Mouse (Mus musculus) gastrocnemius, postnatal 14 days (tissue): ENCODE results near the gene Kyat1. TPM values are rescaled to one million over a fixed set of nuclear protein-coding genes. Genes with fewer than 3 reads are reported as not detected.
"Not testable (repeated sequence)": the region's sequence is repeated elsewhere in the genome, so short reads cannot be mapped to it uniquely, and the experiment has no call there.

ENCODE experiments used
- DNase-seq: peaks from one replicate; pipeline ENCODE4 v3.0.0; 2021; ENCODE audit warnings: mixed read lengths
- intact Hi-C: fragments of 180-260 bp; cut with DNase I; formaldehyde crosslinking; loops from one replicate; pipeline ENCODE4 v1.15.1; 2025; ENCODE audit warnings: low total_unique reads
- total RNA-seq, 2 experiments: library from RNA; stranded (reverse); gene quantifications; 2 replicates each; pipeline ENCODE4 v1.2.3; 2021

The Kyat1 gene
- total RNA-seq, 2 experiments from 2014 or later: 20.4 to 23.4 TPM

DNA sequence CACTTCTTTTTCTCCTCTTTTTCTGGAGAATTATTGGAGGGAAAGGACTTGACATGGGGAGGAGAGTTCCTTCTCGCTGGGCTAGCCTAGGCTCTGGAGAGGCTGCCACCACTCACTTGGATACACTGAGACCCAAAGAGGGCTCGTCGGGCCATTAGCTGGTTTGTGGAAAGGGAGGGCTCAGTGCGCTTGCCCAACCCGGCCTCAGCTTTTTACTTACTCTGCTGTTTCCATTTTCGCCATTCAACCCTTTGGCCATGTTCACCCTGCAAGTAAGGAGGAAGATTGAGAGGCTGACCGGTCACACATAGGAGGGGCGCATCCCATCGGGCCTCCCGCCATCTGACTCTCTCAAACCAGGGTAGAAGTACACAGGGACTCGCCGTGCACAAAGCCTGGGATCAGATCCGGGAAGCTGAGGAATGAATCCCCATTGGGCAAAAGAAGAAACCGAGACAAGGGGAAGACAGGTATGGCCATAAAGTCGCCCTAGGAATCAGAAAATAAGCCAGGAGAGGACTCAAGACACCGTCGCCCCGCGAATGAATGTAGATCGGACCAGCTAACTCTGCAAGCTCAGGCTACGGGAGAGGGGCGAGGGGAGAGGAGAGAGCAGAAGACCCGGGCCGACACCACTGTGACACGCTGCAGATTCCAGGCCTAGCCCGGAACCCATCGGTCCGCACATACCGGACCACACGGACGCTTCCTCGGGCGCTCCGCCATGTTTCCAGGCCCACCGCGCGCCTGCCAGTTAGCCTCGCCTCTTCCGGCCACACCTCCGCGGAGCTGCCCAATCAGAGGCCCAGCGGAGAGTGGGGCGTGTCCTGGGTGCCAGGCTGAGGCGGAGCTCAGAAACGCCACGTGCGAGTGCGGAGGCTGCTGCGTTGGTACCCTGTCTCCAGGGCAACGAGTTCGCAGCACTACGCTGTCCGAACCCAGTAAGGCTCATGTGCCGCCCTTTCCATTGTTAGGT lies 27.7 kb downstream of the Kyat1 start, which contains the start of gene Spout1:
TSS of gene Spout1 (minus strand) at position 760 of the 976 bp plus-strand sequence.
- intact Hi-C loops: no loop called here
- DNase-seq: peak; percentile 97

DNA sequence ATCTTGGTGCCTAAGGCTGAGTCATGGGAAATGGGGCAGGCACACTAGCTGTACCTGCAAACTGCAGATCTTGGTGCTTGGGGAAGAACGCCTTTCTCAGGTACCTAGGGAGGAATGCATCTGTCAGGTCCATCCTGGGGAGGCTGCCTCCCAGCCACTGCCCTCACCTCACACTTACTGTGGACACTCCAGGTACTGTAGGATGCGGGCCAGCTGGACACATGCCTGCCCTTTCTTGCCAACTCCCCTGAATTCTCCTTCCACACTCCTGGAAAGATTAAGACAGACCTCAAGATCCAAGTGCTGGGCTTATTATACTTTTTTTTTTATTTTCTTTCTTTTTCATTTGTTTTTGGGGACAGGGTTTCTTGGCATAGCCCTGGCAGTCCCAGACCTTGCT lies 29.1 kb downstream of the Kyat1 start:
- intact Hi-C loops: no loop called here
- no peak for DNase-seq

DNA sequence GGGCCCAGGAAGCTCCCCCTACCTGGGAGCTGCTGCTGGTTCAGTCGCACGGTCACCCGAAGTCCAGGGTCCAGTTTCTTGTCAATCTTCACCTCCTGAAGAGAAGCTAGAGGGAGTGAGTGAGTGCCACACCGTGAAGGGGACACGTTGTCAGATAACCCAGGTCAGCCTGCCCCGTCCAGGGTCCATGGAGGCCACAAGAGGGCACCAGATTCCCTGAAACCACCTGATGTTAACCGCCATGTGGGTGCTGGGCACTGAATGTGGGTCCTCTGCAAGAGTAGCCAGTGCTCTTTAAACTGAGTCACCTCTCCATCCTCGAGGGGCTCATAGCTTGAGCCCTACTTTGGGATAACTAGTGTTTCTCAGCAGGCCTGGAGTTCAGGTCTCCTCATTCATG lies 29.8 kb downstream of the Kyat1 start:
- DNase-seq: no peak
- intact Hi-C loops: no loop called here

DNA sequence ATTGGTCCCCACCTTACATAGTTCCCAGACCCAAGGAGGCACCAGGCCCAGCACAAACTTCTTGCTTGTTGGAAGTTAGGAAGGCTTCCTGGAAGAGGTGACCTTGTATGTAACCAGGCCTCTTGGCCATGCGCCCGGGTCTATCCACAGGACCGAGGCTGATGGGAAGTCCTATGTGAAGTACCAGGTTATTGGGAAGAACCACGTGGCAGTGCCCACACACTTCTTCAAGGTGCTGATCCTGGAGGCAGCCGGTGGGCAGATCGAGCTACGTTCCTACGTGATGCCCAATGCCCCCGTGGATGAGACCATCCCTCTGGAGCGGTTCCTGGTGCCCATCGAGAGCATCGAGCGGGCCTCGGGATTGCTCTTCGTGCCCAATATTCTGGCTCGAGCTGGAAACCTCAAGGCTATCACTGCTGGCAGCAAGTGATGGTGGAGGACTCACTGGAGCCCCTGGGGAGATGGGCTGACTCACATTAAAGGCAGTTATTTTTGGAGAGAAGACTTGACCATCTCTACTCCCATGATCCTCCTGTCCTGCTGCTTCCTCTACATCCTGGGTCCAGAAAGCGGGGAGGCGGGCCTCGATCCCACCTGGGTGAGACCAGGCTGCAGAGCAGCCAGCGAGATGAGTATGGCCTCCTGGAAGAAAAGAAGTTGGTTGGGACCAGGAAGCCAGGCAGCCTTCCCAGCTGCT lies 32.0 kb downstream of the Kyat1 start:
- no peak for DNase-seq
- intact Hi-C loops: no loop called here

DNA sequence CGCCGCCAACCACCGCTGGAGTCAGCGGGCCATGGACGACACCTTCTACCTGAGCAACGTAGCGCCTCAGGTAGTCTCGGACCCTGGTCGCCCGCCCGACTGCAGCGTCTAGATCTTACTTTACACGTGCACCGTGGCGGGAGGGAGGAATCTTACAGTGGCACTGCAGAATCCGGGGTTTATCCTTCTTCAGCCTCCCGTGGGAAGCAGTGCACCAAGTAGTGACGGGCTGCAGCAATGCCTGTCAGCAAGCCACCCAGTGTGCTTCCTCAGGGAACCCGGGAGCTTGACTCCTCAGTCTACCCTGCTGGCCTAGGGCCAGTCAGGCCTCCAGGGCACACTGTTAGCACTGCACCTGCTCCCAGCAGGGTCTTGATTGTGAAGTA lies 33.7 kb downstream of the Kyat1 start:
- intact Hi-C loops: no loop called here
- no peak for DNase-seq

DNA sequence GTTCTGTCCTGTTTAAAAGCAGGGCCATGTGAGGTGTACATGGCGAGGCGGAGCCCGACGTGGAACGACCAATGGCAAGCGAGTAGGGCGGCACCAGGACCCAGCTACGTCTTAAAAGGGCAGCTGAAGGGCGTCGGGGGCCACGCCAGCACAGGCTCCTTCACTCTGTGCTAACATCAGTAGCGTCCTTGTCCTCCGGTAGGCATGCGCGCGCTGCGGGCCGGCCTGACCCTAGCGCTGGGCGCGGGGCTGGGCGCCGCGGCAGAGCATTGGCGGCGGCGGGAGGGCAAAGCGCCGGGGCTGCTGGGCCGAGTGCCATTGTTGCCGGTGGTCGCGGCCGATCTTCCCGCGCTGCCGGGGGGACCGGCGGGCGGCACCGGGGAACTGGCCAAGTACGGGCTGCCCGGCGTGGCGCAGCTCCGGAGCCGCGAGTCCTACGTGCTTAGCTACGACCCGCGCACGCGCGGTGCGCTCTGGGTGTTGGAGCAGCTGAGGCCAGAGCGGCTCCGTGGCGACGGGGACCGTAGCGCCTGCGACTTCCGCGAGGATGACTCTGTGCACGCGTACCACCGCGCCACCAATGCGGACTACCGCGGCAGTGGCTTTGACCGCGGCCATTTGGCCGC lies 34.2 kb downstream of the Kyat1 start, which contains the start of gene Endog:
TSS of gene Endog (plus strand) at position 123 of the 626 bp plus-strand sequence.
- DNase-seq: peak; percentile 86
- intact Hi-C loops: no loop called here

DNA sequence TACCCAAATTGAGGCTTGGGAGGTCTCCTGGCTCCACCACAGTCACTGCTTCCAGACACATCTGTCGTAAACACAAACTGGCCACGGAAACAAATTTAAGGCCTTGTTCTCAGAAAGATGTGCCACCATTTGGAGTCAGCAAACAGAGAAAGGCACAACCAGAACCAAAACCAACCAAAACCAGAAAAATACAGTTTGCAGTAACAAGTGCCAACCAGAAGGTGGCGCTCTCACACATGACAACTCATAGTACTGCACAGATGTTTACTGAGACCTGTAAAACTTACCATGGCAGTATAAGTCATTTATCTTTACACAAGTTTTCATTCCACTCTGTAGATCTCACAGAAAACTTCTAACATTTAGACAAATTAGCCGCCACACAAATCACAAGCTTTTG lies 39.0 kb downstream of the Kyat1 start:
- DNase-seq: no peak
- intact Hi-C loops: no loop called here

DNA sequence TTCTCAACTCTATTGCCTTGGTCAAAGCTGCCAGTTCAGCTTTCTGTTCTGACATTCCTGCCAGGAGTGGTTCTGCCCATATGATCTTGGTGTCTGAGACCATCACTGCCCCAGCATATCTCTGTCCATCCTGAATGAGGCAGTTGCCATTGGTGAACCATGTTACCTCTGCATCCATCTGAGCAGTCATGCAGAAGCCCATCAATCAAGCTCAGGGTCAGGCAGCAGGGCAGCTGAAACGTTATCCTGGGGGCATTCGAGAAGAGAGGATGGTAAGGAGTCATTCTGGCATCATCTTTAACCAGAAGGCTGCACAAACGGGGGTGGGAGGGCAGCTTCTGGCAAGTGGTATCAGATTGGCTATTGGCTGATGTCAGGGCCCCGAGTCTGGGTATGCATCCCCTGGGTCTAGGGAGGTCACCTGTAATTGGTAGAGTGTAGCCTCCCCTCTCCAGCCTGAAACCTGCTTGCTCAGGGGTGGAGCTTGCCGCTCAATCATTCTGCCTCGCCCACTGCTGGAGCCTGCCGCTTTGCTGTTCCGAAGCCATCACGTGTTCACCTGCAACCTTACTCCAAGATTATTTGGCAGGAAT lies 41.2 kb downstream of the Kyat1 start:
- intact Hi-C loops: loop anchor here (5.0 kb wide), 1 partner anchor 57 kb away; no protein-coding TSS in a partner anchor
- DNase-seq: no peak

DNA sequence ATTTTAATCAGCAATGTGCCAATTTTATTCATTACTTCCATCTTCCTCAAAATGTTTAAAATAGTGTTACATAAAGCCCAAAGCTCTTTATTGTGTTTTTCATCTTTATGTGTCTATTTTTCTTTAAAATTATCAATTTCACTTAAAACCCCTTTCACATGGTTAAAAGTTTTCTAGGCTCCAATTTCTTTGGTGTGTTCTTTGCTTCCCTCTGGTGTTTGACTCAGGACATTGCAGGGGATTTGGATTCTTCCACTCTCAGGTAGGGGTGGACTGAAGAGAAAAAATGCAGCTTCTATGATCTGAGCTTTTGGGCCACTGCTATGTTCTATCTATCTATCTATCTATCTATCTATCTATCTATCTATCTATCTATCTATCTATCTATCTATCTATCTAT lies 43.8 kb downstream of the Kyat1 start:
- intact Hi-C loops: loop anchor here (5.0 kb wide), 1 partner anchor 55 kb away; no protein-coding TSS in a partner anchor
- DNase-seq: no peak

DNA sequence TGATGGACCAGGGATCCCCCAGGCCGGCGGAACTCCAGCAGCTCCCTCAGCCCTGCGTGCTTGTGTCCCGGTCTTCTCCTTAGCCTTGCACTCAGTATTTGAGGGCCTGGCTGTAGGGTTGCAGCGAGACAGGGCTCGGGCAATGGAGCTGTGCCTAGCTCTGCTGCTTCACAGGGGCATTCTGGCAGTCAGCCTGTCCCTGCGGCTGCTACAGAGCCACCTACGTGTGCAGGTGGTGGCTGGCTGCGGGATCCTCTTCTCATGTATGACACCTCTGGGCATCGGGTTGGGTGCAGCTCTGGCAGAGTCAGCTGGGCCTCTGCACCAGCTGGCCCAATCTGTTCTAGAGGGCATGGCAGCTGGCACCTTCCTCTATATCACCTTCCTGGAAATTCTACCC lies 45.8 kb downstream of the Kyat1 start:
- intact Hi-C loops: loop anchor here (5.0 kb wide), 1 partner anchor 53 kb away; no protein-coding TSS in a partner anchor
- not testable (repeated sequence) for DNase-seq

DNA sequence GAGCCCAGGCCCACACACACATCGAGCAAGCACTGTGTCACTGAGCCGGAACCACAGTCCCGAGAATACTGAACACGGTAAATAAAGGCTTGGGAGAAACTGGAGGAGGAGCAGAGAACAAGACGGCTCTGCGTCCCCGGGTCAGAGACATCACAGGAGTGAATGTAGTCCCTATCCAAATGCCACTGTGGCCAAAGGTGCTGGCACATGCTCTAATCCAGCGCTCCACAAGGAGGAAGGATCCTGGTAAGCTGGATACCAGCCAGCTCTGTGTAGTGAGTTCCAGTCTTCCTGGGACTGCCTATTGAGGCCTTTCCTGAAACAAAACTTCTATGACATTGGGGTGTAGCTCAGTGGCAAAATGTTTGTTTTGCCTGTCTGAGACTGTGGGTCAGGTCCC lies 53.0 kb downstream of the Kyat1 start:
- intact Hi-C loops: no loop called here
- no peak for DNase-seq

DNA sequence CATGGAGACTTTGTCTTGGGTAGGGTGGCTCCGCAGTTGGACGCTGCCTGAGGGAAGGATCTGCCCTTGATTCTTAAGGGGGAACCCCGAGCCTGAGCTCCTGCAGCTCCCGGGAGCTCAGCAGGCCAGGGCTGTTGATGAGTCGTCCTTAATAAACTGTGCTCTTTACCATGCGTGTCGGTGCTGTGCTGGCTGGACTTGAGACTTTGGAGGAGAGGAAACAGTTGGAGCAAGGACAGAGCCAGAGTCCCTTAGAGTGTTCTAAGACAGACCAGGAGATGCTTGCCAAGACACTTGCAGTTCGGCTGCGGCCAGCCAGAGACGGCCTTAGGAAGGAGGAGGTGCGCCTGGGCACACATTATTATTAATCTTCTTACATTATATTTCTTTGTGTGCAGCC lies 53.8 kb downstream of the Kyat1 start:
- DNase-seq: no peak
- intact Hi-C loops: no loop called here

DNA sequence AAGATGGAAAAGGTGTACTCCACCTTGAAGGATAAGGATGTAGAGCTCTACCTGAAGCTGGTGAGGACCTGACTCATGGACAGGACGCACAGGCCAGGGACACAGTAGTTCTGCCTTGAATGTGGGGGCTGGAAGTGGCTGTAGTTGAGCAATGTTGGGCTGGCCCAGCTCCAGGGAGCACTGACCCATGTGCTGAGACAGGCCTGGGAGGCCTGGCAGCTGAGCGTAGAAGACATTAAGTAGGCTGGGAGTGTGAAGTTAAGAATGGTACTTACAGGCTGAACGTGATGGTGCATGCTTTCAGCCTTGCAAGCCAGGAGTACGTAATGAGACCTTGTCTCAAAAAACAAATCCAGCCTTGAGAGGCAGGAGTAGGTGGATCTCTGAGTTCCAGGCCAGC lies 58.2 kb downstream of the Kyat1 start:
- DNase-seq: peak; percentile 25
- intact Hi-C loops: no loop called here

DNA sequence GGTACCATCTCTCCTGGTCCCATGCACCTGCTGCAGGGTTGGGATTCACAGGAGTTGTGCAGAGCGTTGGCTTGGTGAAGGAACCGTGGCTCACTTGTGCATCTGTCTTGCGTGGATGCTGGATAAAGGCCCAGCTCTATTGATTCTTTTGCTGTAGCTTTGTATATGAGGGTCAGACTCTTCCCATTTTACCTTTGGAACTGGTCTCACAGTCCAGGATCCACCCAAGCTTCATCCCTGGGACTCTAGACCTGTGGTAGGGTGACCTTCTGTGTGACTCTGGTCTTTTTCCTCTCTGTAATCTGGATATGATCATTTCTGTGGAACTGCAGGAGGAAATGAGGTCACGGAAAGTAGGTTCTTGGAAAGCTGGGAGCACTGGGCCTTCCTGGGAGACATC lies 61.2 kb downstream of the Kyat1 start:
- DNase-seq: no peak
- intact Hi-C loops: no loop called here

DNA sequence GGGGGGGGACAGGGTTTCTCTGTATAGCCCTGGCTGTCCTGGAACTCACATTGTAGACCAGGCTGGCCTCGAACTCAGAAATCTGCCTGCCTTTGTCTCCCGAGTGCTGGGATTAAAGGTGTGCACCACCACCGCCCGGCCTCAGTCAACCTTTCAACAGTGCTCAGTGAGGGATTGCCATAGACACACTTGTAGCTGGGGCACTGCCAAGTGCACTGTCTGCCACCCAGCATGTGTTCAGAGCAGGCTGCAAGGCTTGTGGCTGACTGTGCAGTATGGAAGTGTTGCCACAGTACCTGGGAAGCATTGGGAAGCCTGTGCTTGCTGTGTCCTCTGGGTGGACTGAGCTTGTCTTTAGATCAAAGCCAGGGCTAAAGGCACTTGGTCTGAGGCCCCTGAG lies 65.6 kb downstream of the Kyat1 start:
- intact Hi-C loops, DNase-seq: not testable (repeated sequence)

DNA sequence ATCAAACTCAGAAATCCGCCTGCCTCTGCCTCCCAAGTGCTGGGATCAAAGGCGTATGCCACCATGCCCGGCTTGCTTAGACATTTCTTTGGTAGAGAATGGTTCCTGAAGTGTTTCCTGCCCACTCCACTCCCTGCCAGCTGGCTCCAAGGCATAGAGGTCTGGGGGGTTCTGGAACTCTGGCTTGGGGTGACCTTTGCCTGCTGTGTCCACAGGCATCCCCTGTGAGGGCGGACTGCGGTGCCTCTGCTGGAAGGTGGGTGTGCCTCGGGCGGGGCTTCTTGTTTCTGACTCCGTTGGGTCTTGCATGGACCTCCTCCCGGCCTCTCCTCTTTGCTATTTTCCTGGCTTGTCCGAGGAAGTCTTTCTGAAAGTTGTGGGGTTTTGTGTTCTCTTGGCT lies 69.2 kb downstream of the Kyat1 start:
- no peak for DNase-seq
- intact Hi-C loops: no loop called here
